Mouse (Mus musculus) kidney, adult 2 months (tissue): ENCODE data around the gene Meis1.

Source experiments
- CTCF ChIP-seq: fragments of 200-500 bp; conservative IDR thresholded peaks from 2 replicates; pipeline ENCODE4 v1.5.1; 2011; ENCODE audit warnings: low read depth, mild to moderate bottlenecking, control low read depth, low read length, moderate library complexity, mixed read lengths; ENCODE audit not compliant: insufficient read depth, insufficient read length
- POLR2A ChIP-seq: fragments of 200-500 bp; IDR thresholded peaks from one replicate; pipeline ENCODE4 v1.6.1; 2011; ENCODE audit warnings: low read depth, low read length, control low read depth

DNA sequence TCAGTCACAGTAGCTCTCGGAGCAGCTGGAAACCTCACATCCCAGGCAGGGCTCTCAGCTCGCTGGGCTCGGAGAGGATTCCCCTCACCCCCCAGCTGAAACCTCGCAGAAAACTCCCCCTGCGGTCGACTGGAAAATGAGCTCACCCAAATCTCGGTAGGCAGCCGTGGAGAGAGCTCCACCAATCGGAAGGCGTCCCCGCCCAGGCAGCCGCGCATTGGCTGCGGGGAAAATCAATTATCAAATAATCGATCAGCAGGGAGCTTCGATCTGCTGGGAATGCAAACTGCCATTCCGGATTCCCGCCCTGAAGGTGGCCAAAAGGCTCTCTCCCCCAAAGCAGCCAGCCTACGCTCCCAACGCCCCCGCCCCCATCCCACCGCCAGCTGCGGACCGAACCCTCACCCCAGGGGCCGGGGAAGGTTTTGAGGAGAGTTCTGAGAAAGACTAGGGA is 1.6 kb upstream of the Meis1 start:
- TF ChIP-seq CTCF (no peak), POLR2A (peak; percentile 45)
